Mouse (Mus musculus) layer of hippocampus, postnatal 36 days (tissue): ENCODE data around the gene Rhox12. TPM values are rescaled to one million over a fixed set of nuclear protein-coding genes. Genes with fewer than 3 reads are reported as not detected.

Experiments used
- DNase-seq, 2 experiments: peaks; one replicate each; pipeline ENCODE4 v3.0.0; 2022
- total RNA-seq, 2 experiments: library from RNA; stranded (reverse); gene quantifications; 2 replicates each; pipeline ENCODE4 v1.2.3; 2021

The Rhox12 gene
- not detected for total RNA-seq

DNA sequence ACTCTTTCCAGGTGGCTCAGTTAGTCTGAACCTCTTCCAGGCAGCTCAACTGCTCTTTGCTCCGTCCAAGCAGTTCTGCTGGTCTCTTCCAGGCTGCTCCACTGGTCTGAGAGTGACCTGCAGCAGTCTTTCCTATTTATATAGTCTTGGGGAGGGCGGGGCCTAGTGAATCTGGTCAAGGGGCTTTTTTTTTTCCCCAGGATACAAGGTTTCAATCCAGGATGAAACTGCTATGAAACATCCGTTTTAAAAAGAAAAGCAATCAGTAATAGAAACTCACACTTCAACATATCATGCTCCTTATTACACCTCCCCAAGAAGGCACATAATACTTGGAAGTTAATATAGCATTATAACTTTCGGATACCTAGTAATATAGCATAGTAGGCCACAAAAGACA, at the start of gene Rhox12:
TSS of gene Rhox12 (minus strand) at position 101 of the 400 bp plus-strand sequence.
- DNase-seq, result no peak

GRCm38 (mm10) chrX:38159097-38159496, 48.4 kb upstream of the Rhox12 start:
- no peak for DNase-seq

DNA sequence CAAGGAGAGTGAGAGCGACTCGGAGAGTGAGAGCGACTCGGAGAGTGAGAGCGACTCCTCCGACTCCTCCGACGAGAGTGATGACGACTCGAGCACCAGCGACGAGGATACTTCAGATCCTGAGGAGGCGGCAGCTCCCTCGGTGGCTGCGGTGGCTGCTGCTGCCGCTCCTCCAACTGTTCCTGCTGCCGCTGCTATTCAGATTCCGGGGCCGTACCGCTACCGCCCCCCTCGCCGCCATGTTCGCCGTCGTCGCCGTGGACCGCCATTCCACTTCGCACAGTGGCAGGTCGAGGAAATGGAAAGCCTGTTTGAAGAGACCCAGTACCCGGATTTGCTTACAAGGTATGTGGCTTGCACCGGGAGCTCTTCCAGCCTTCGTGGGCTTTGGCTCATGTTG, 10.8 kb upstream of the Rhox12 start:
- no peak for DNase-seq

- no peak for DNase-seq
Observed at GRCm38 (mm10) chrX:38120982-38121381, 10.3 kb upstream of the Rhox12 start, which contains the start of gene Rhox13. TSS of gene Rhox13 (plus strand) at chrX:38121219.

DNA sequence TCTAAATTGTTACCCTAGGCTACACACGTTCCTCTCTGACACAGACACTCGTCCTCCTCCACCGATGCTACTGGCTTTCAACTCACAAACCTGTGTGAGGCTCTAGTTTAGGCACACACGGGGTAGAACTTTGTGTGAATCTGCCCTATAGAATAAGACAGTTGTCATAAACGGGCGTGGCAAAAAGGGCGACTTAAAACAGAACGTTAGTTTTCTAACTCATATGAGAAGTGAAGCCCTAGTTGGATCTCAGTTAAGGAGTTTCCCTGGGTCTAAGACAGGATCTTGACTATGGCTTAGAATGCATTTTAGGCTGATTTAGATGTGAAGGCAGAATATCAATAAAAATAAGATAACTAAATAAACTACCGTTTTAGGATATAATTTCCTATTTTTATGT, 25.7 kb downstream of the Rhox12 start, which contains the start of gene Rhox11:
TSS of gene Rhox11 (minus strand) at position 101 of the 400 bp plus-strand sequence.
- no peak for DNase-seq

- DNase-seq, result peak; percentile 3 to 16
Observed at GRCm38 (mm10) chrX:38084226-38084625, 26.5 kb downstream of the Rhox12 start.

DNA sequence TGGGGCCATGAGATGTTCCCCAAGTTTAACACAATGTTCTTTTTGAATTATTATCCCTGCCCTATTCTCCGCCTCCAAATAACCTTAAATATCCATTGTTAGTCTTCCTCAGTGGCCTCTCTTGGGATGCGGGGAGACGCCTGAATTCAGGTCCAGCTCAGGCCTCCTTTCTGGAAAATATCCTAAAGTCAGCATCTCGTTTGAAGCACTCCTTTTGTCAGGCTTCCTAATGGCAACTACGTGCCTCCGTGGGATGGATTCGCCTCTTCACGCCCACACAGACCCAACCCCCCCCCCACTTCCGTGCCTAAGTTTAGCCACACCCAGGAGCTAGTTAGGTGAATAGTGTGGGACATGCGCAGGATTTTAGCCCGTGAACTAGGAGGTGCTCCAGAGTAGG, 44.5 kb downstream of the Rhox12 start, which contains the start of gene Rhox10:
TSS of gene Rhox10 (plus strand) at position 301 of the 400 bp plus-strand sequence.
- DNase-seq, result no peak

DNA sequence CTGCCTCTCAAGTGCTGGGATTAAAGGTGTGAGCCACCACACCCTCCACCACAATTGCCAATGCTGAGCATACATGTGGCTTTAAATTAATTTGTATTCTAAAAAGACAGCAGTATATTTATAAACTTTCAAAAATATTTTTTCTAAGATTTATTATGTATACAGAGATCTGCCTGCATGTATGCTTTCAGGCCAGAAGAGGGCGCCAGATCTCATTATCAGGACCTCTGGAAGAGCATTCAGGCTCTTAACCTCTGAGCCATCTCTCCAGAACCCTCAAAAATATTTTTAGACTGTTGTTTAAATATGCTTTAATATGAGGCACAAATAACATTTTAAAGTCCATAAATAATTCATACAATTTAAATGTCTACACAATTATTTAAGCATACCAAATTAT, 49.2 kb downstream of the Rhox12 start:
- no peak for DNase-seq

Other genes starting within 250 kb of the Rhox12 start
- gene Rhox8, start 232.0 kb downstream of the Rhox12 start, total RNA-seq, result not detected
- gene Rhox7b, start 213.7 kb downstream of the Rhox12 start, total RNA-seq, result not detected
- not detected for gene Rhox9, start 209.1 kb downstream of the Rhox12 start, total RNA-seq
- not detected for gene Btg1-ps1, start 92.1 kb downstream of the Rhox12 start, total RNA-seq
- not detected for gene Btg1-ps2, start 67.8 kb downstream of the Rhox12 start, total RNA-seq
- not detected for gene Rhox10, start 44.4 kb downstream of the Rhox12 start, total RNA-seq
- not detected for gene Rhox11, start 25.8 kb downstream of the Rhox12 start, total RNA-seq
- not detected for gene Rhox13, start 10.3 kb upstream of the Rhox12 start, total RNA-seq
- 10 to 100 TPM; 24.0 to 25.8 TPM for gene Zbtb33, start 78.9 kb upstream of the Rhox12 start, total RNA-seq
- gene Tmem255a, start 141.5 kb upstream of the Rhox12 start, total RNA-seq, result 10 to 100 TPM; 20.0 to 24.1 TPM
- gene Atp1b4, start 205.3 kb upstream of the Rhox12 start, total RNA-seq, result not detected